Mouse (Mus musculus): Measurements from ENCODE around the gene Mthfsd. TPM values are rescaled to one million over a fixed set of nuclear protein-coding genes. Genes with fewer than 3 reads are reported as not detected.

Gene Mthfsd
- total RNA-seq (2012; rRNA removed) (34.7 and 36.4 TPM in 2 replicates), total RNA-seq (2014; rRNA removed) (30.1 and 30.7 TPM in 2 replicates), polyA plus RNA-seq (2012; ENCODE audit: insufficient read length, low read depth) (23.1 and 27.1 TPM in 2 replicates)

- H3K79me2 ChIP-seq (replicated peaks; ENCODE audit: control insufficient read depth, extremely low read depth, insufficient read depth, poor library complexity, severe bottlenecking), result 0 out of 2 replicates have a peak, but pooled peaks cover 12% of the 10 kb centered on the region
- dilution Hi-C loops (cut with MboI; ENCODE audit: extremely low pct_ligation_motif_present, extremely low pct_unique_long_range_greater_than_20kb, low sequenced_read_pairs) (no loop called here), in situ Hi-C loops (cut with MboI; ENCODE audit: low pct_ligation_motif_present, low pct_unique_long_range_greater_than_20kb, low sequenced_read_pairs) (no loop called here)
- TF ChIP-seq UBTF (IDR thresholded peaks at IDR 0.05; ENCODE audit: low read depth, low read length) (0 out of 2 replicates have a peak, but pooled peaks have one; percentile 43), TBP (conservative IDR thresholded peaks at IDR 0.05; ENCODE audit: low read depth, low read length) (peak; percentile 73; the same call in 1 of the 2 replicates), CHD1 (IDR thresholded peaks at IDR 0.05; ENCODE audit: low read depth, low read length) (no peak), JUN (IDR thresholded peaks at IDR 0.05; ENCODE audit: insufficient read depth, low read depth, low read length) (no peak), HCFC1 (IDR thresholded peaks at IDR 0.05; ENCODE audit: low read depth, low read length) (peak; percentile 84), E2F4 (IDR thresholded peaks at IDR 0.05; ENCODE audit: insufficient replicate concordance, low read depth, low read length) (0 out of 2 replicates have a peak, but pooled peaks have one; percentile 13), MAFK (IDR thresholded peaks at IDR 0.05; ENCODE audit: insufficient replicate concordance, low read length) (no peak), MAZ (IDR thresholded peaks at IDR 0.05; ENCODE audit: low read depth, low read length) (0 out of 2 replicates have a peak, but pooled peaks have one; percentile 30), SMC3 (IDR thresholded peaks at IDR 0.05; ENCODE audit: low read depth, low read length) (no peak), IRF4 (IDR thresholded peaks at IDR 0.05; ENCODE audit: low read depth, low read length) (0 out of 2 replicates have a peak, but pooled peaks have one; percentile 38), MXI1 (IDR thresholded peaks at IDR 0.05; ENCODE audit: low read depth, low read length) (peak; percentile 67), NRF1 (IDR thresholded peaks at IDR 0.05; ENCODE audit: low read depth, low read length) (peak; percentile 98), MAX (IDR thresholded peaks at IDR 0.05; ENCODE audit: low read length) (no peak), TCF12 (IDR thresholded peaks at IDR 0.05; ENCODE audit: low read depth, low read length) (peak; percentile 84), KAT2A (IDR thresholded peaks at IDR 0.05; ENCODE audit: insufficient replicate concordance, low read length) (peak; percentile 51; the same call in 1 of the 2 replicates), MEF2A (IDR thresholded peaks at IDR 0.05; ENCODE audit: borderline replicate concordance, low read depth, low read length) (peak; percentile 35; the same call in 1 of the 2 replicates), SIN3A (IDR thresholded peaks at IDR 0.05; ENCODE audit: low read length) (peak; percentile 63; the same call in 1 of the 2 replicates), NELFE (IDR thresholded peaks at IDR 0.05; ENCODE audit: low read depth, low read length) (peak; percentile 90), POLR2A (IDR thresholded peaks at IDR 0.05; ENCODE audit: low read depth, low read length) (peak; percentile 97), ELF1 (IDR thresholded peaks at IDR 0.05; ENCODE audit: low read depth, low read length) (peak; percentile 44), ETS1 (conservative IDR thresholded peaks at IDR 0.05; ENCODE audit: low read depth, low read length) (no peak), ZMIZ1 (IDR thresholded peaks at IDR 0.05; ENCODE audit: low read depth, low read length) (peak; percentile 92)
- peak within 1 kb of the TSS; percentile 70 for H3K4me2 ChIP-seq (ENCODE audit: insufficient read depth, low read depth, poor library complexity, severe bottlenecking)
- H3K36me3 ChIP-seq (replicated peaks in 1 of 2; ENCODE audit: control insufficient read depth in 1 of 2, insufficient read depth in 1 of 2, low read length in 1 of 2), result peaks cover 17 to 37% of the 10 kb centered on the region in 2 experiments
- peak within 1 kb of the TSS; percentile 84 to 99 (median 93) for H3K4me3 ChIP-seq (replicated peaks in 1 of 3; ENCODE audit: low read depth in 2 of 3, low read length in 2 of 3, poor library complexity in 1 of 3)
- DNase-seq (ENCODE audit: extremely low read depth), result peak; percentile 96
- H3K9ac ChIP-seq (ENCODE audit: insufficient read depth, low read depth), result peak within 1 kb of the TSS; percentile 53
- peaks cover 12 to 41% of the 10 kb centered on the region in 2 experiments for H3K4me1 ChIP-seq (ENCODE audit: control insufficient read depth in 1 of 2, insufficient read depth in 2 of 2)
- no peaks in the 10 kb centered on the region for H3K27me3 ChIP-seq (replicated peaks)
- H3K9me3 ChIP-seq (replicated peaks; ENCODE audit: low read length), result no peaks in the 10 kb centered on the region
- H3K27ac ChIP-seq (ENCODE audit: insufficient read depth, low read depth), result no peak within 1 kb of the TSS
These were observed at the start of gene Mthfsd for GRCm38 (mm10) chr8:121107668-121108656. Mthfsd (minus strand) TSS chr8:121108392.
